Mouse (Mus musculus) heart, embryonic 14.5 days (tissue): Measurements from ENCODE around the gene Tuba1a. TPM values are rescaled to one million over a fixed set of nuclear protein-coding genes. Genes with fewer than 3 reads are reported as not detected.

Experiments used
- ATAC-seq: fragments of 200-750 bp; cut with Nextera tagmentation; 2 replicates; pipeline ENCODE4 v1.8.0; 2017; ENCODE audit warnings: low read depth, moderate TSS enrichment; ENCODE audit not compliant: insufficient number of reproducible peaks, insufficient read depth, low FRiP score
- H3K27ac ChIP-seq, 2 experiments: fragments of 200-500 bp in 1 of 2; fragments of 300-500 bp in 1 of 2; sonication (generic) in 1 of 2; replicated peaks in 1 of 2; 2 replicates each; pipeline ENCODE4 v1.5.1; 2012 to 2014; ENCODE audit warnings: low read depth in 2 of 2, low read length in 2 of 2, control low read depth in 1 of 2, mild to moderate bottlenecking in 1 of 2, mixed read lengths in 1 of 2; ENCODE audit not compliant: control insufficient read depth in 1 of 2, insufficient read depth in 1 of 2
- H3K27me3 ChIP-seq: fragments of 300-500 bp; sonication (generic); 2 replicates; pipeline ENCODE4 v1.6.1; 2014; ENCODE audit warnings: mild to moderate bottlenecking, low read length, control low read depth; ENCODE audit not compliant: control insufficient read depth, insufficient read depth
- H3K36me3 ChIP-seq: fragments of 300-500 bp; sonication (generic); 2 replicates; pipeline ENCODE4 v1.6.1; 2014; ENCODE audit warnings: mild to moderate bottlenecking, control low read depth, low read length, mixed read lengths; ENCODE audit not compliant: control insufficient read depth, insufficient read depth
- H3K4me1 ChIP-seq, 2 experiments: fragments of 200-500 bp in 1 of 2; fragments of 300-500 bp in 1 of 2; sonication (generic) in 1 of 2; 2 replicates each; pipeline ENCODE4 v1.6.1; 2012 to 2014; ENCODE audit warnings: low read length in 2 of 2, control low read depth in 1 of 2, mixed read lengths in 1 of 2; ENCODE audit not compliant: control insufficient read depth in 2 of 2, insufficient read depth in 2 of 2
- H3K4me2 ChIP-seq: fragments of 300-500 bp; sonication (generic); 2 replicates; pipeline ENCODE4 v1.6.1; 2014; ENCODE audit warnings: mild to moderate bottlenecking, low read length
- H3K4me3 ChIP-seq, 2 experiments: fragments of 200-500 bp in 1 of 2; fragments of 300-500 bp in 1 of 2; sonication (generic) in 1 of 2; 2 replicates each; pipeline ENCODE4 v1.5.1; 2012 to 2014; ENCODE audit warnings: low read length in 2 of 2, mild to moderate bottlenecking in 2 of 2, control low read depth in 1 of 2, low read depth in 1 of 2, moderate library complexity in 1 of 2; ENCODE audit not compliant: control insufficient read depth in 1 of 2, insufficient read depth in 1 of 2
- H3K9ac ChIP-seq: fragments of 300-500 bp; sonication (generic); 2 replicates; pipeline ENCODE4 v1.6.1; 2014; ENCODE audit warnings: mild to moderate bottlenecking, low read length
- H3K9me3 ChIP-seq: fragments of 300-500 bp; sonication (generic); 2 replicates; pipeline ENCODE4 v1.6.1; 2016; ENCODE audit warnings: low read length, control low read depth; ENCODE audit not compliant: control insufficient read depth
- WGBS: fragments of 180-500 bp; shearing (Covaris S2); extraction: QIAGEN DNeasy Blood & Tissue Kit; methylation state at CpG from one replicate; pipeline ENCODE4 v1.1.7; 2014; 5-methylcytosine and 5-hydroxymethylcytosine counted together
- polyA plus RNA-seq: library from polyadenylated mRNA; unstranded; fragments of >200 nt; fragmentation: Nextera tagmentation; extraction: Ambion mirVana; gene quantifications from 2 replicates; pipeline ENCODE4 v1.2.1, GENCODE M21; 2014

The Tuba1a gene
- polyA plus RNA-seq, 1 experiment from 2014 or later, result 917 TPM

DNA sequence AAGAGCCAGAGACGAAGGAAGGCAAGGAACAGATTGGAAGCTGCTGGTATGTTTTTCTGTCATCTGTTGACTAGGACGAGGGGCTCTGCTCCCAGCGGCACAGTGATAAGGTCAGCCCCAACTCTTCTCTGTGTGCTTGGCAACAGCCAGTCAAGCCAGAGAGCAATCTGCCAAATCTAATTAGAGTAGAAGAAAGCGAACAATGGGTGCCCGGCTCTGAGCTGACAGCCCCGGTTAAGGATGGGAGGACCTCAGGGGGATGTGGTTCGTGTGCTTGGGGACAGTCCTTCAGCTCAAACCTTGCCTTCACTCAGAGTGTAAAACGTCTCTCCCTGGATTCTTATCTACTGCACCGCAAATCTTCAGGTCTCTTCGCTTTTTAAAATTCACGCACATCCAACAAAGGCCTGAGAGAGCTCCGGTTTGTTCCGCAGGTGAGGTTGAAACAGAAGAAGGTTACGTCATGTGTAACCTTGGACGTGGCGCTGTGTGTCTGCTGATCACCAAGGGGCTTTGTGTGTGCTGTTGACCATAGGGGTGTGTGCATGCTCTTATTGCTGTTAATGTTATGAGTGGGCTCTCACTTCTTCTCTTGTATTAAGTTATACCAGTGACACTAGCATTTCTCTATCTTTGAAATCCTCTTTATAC, 30.1 kb upstream of the Tuba1a start:
- Histone ChIP-seq H3K9me3 (no peaks in the 10 kb centered on the region), H3K27ac (peak overlapping the region; percentile 54 to 81), H3K27me3 (no peaks in the 10 kb centered on the region), H3K4me3 (peak overlapping the region; percentile 11 to 23; a peak in 1 of 4 replicates), H3K4me2 (peak overlapping the region; percentile 48), H3K4me1 (peaks cover 16 to 38% of the 10 kb centered on the region in 2 experiments), H3K9ac (peak overlapping the region; percentile 25; the same call in 1 of the 2 replicates), H3K36me3 (no peaks in the 10 kb centered on the region)
- 33% methylated on average over 16 of the region's 16 CpGs for WGBS
- ATAC-seq, result no peak

DNA sequence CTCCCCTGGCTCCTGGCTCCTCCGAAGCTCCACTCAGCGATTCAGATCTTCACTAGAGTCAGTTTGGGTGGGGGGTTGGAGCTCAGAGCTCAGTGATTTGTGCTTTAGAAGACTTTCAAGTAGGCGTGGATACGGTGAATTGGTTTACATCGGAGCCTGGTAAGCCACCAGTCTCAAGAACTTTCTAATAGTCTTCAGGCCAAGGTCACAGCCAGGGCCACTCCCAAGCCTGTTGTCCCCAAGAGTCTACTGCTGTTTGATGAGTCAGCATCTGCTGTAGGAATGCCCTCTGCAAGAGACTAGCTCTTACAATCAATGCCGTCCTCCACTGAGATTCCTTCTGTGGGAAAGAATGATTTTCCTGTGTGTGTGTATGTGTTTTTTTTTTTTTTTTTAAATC, 28.6 kb upstream of the Tuba1a start:
- no peak for ATAC-seq
- 0 out of 4 replicates have a peak overlapping the region, but pooled peaks of 1 of the 2 experiments have one; percentile 3 for H3K27ac ChIP-seq
- H3K36me3 ChIP-seq, result no peaks in the 10 kb centered on the region
- WGBS, result 73% methylated on average over 6 of the region's 6 CpGs
- H3K27me3 ChIP-seq, result no peaks in the 10 kb centered on the region
- H3K9me3 ChIP-seq, result no peaks in the 10 kb centered on the region
- H3K4me3 ChIP-seq, result no peak overlapping the region
- H3K4me1 ChIP-seq, result peaks cover 18 to 41% of the 10 kb centered on the region in 2 experiments
- H3K4me2 ChIP-seq, result no peak overlapping the region
- H3K9ac ChIP-seq, result no peak overlapping the region

DNA sequence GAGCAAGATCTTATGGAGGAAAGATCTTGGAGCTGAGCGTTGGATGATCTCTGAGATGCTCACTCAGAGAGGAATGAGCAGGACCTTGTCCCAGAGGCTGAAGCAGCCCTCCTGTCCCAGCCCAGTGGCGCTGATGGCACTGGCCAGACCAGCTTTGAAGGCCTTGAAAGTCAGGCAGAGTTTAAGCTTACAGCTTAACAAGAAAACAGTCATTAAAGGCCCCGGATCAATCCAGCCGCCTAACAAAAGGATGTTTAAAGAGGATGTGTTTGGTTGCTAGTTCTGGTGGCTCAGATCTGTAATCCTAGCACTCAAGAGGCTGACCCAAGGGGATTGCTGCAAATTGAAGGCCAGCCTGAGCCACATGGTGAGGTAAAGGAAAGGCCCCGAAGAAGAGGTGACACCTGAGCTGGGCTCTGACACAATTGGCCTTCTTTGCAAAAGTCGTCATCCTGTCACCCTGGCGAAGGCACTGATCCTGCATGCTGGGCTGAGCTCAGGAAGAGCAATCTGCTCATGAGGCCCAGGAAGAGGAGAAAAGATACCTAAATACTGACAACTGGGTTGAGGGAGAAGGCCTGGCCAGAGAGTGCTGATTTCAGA, 26.6 kb upstream of the Tuba1a start:
- Histone ChIP-seq H3K27ac (no peak overlapping the region), H3K27me3 (no peaks in the 10 kb centered on the region), H3K4me2 (no peak overlapping the region), H3K9me3 (no peaks in the 10 kb centered on the region), H3K4me1 (peaks cover 22 to 39% of the 10 kb centered on the region in 2 experiments), H3K4me3 (no peak overlapping the region), H3K9ac (no peak overlapping the region), H3K36me3 (no peaks in the 10 kb centered on the region)
- 62% methylated on average over 7 of the region's 7 CpGs for WGBS
- no peak for ATAC-seq

DNA sequence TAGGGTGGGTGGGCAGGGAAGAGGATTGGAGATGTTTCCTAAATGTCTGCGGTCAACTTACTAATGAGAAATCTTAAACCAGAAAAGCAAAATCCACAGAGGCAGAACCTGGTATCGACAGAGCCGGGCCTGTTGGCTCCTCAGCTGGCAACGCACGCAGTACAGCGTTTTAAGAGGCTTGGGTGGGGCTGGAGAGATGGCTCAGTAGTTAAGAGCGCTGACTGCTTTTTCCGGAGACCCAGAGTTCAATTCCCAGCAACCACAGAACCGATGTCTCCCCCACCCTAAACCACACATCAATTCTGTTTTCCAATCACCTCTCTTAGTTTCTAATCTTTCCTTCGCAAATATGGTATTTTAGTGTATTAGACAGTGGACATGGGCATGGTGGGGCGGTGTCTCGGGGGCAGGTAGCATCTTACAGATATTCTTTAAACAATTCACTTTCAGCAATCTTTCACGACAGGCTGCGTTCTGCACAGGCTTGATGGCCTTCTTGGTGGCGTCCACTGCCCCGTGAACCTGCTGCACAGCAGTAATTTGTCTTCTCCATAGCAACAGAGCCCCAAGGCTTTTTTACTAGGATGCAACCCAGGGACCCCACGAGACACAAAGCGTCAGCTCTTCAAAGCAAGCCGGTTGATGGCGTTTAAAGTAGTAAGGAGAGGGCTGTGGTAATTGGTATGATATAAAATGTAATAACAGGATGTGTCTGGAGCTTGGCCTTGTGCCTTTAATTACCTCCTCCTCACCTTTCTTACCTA, 25.1 kb upstream of the Tuba1a start:
- H3K27ac ChIP-seq, result peak overlapping the region in 1 of 2 experiments; percentile 85; a peak in 1 of 4 replicates
- WGBS, result 79% methylated on average over 20 of the region's 20 CpGs
- H3K4me3 ChIP-seq, result no peak overlapping the region
- no peaks in the 10 kb centered on the region for H3K36me3 ChIP-seq
- H3K27me3 ChIP-seq, result no peaks in the 10 kb centered on the region
- no peak for ATAC-seq
- H3K4me2 ChIP-seq, result peak overlapping the region; percentile 32; the same call in 1 of the 2 replicates
- H3K4me1 ChIP-seq, result peaks cover 20 to 28% of the 10 kb centered on the region in 2 experiments
- H3K9me3 ChIP-seq, result no peaks in the 10 kb centered on the region
- H3K9ac ChIP-seq, result no peak overlapping the region

DNA sequence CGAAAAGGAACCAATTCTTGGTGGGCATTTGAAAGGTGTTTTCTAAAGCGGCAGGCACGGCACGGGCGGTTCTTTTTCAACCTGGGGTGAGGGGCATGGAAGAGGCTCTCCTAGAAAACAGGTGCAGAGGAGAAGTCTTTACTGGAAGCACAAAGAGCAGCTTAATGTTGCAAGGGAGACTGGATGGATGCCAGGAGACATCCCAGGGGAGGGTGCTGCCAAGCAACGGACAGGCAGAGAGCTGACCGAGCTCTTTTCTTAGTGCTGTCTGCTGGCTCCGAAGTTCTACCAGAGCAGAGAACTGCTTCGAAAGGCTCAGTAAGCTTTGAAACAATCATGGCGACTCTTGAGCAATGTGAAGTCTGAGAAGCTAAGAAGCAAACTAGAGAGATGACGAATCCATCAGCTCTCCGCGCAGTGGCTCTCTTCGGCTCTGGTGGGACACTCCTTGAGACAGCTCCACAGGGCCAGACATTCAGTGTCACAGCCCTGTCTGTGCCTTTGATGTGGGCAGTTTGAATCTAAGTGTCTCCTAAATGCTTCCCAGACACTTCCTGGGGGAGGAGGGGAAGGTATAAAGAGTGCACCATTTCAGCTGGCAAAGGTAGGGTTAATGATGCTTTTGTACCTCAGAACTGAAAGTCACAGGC, 24.4 kb upstream of the Tuba1a start:
- Histone ChIP-seq H3K9ac (peak overlapping the region; percentile 8), H3K27ac (peak overlapping the region; percentile 78 to 85), H3K4me3 (no peak overlapping the region)

DNA sequence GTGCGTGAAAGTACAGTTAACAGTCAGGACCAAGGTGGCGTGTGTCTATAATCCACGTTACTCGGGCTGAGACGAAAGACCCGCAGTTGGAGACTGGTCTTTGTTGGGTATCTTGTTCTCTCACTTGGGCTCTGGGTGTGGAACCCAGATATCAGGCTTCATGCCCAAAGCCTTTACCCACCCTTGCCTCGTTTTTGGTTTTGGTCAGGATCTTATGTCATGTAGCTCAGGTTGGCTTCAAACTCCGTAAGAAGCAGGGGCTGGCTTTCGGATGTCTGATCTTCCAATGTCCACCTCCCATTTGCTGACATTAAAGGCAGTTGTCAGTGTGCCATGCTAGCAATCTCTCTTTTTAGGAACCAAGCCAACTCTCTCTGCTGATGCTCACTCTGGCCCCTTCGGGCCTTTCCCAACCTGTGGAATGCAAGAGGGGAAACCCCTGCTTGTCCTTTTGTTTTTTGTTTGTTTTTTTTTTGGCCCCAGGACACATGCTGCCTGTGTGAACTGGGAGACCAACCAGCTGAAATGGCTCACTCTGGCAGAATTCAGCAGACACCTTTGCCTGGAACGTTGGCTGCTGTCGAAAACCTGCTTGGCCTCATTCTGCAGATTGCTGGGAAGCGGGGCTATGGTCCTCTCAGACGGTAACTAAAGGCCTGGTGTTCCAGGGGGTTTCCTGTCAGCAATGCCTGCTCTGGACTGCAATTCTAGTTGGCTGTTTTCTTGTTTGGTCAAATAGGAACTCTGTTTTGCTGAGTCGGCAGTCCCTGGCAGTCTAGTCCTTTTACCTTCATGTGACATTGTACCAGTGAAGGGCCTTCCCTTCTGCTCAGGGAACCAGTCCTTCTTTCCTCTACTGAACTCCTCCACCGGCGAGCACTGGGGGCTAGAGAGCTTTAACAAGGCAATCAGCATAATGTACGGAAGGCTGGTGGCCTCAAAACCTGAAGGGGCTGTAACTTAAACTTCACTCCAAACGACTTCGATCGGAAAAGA, 23.6 kb upstream of the Tuba1a start:
- Histone ChIP-seq H3K4me1 (peaks cover 17 to 25% of the 10 kb centered on the region in 2 experiments), H3K36me3 (no peaks in the 10 kb centered on the region), H3K4me3 (no peak overlapping the region), H3K4me2 (peak overlapping the region; percentile 32; the same call in 1 of the 2 replicates), H3K27me3 (no peaks in the 10 kb centered on the region), H3K27ac (peak overlapping the region; percentile 78 to 85), H3K9me3 (no peaks in the 10 kb centered on the region), H3K9ac (peak overlapping the region; percentile 18)
- 55% methylated on average over 21 of the region's 21 CpGs for WGBS
- no peak for ATAC-seq

More for the DNA sequence above, 24.4 kb upstream of the Tuba1a start:
- no peaks in the 10 kb centered on the region for H3K9me3 ChIP-seq
- H3K4me1 ChIP-seq, result peaks cover 17 to 28% of the 10 kb centered on the region in 2 experiments
- ATAC-seq, result no peak
- peak overlapping the region; percentile 32 for H3K4me2 ChIP-seq
- no peaks in the 10 kb centered on the region for H3K27me3 ChIP-seq
- WGBS, result 53% methylated on average over 14 of the region's 14 CpGs
- no peaks in the 10 kb centered on the region for H3K36me3 ChIP-seq
